Mouse (Mus musculus) kidney, embryonic 16.5 days (tissue): ENCODE data around the gene Pnmt. TPM values are rescaled to one million over a fixed set of nuclear protein-coding genes. Genes with fewer than 3 reads are reported as not detected.

Experiments
- ATAC-seq: fragments of 200-750 bp; cut with Nextera tagmentation; 2 replicates; pipeline ENCODE4 v1.8.0; 2017; ENCODE audit warnings: moderate TSS enrichment; ENCODE audit not compliant: low FRiP score, low TSS enrichment
- H3K27ac ChIP-seq: fragments of 300-500 bp; sonication (generic); 2 replicates; pipeline ENCODE4 v1.5.1; 2014; ENCODE audit warnings: low read length
- H3K27me3 ChIP-seq: fragments of 300-500 bp; sonication (generic); 2 replicates; pipeline ENCODE4 v1.6.1; 2014; ENCODE audit warnings: low read length, control low read depth, mixed read lengths; ENCODE audit not compliant: insufficient read depth
- H3K36me3 ChIP-seq: fragments of 300-500 bp; sonication (generic); 2 replicates; pipeline ENCODE4 v1.6.1; 2014; ENCODE audit warnings: low read length, control low read depth, mixed read lengths; ENCODE audit not compliant: insufficient read depth
- H3K4me1 ChIP-seq: fragments of 300-500 bp; sonication (generic); 2 replicates; pipeline ENCODE4 v1.6.1; 2014; ENCODE audit warnings: low read length, control low read depth, mixed read lengths; ENCODE audit not compliant: insufficient read depth
- H3K4me2 ChIP-seq: fragments of 300-500 bp; sonication (generic); replicated peaks from 2 replicates; pipeline ENCODE4 v1.6.1; 2014; ENCODE audit warnings: low read depth, low read length
- H3K4me3 ChIP-seq: fragments of 300-500 bp; sonication (generic); 2 replicates; pipeline ENCODE4 v1.5.1; 2014; ENCODE audit warnings: mild to moderate bottlenecking, low read length
- H3K9ac ChIP-seq: fragments of 300-500 bp; sonication (generic); replicated peaks from 2 replicates; pipeline ENCODE4 v1.6.1; 2014; ENCODE audit warnings: low read length
- H3K9me3 ChIP-seq: fragments of 300-500 bp; sonication (generic); 2 replicates; pipeline ENCODE4 v1.6.1; 2016; ENCODE audit warnings: low read length, control low read depth
- WGBS: fragments of 180-500 bp; shearing (Covaris S2); extraction: QIAGEN DNeasy Blood & Tissue Kit; methylation state at CpG from one replicate; pipeline ENCODE4 v1.1.7; 2014; 5-methylcytosine and 5-hydroxymethylcytosine counted together
- polyA plus RNA-seq: library from polyadenylated mRNA; unstranded; fragments of >200 nt; fragmentation: Nextera tagmentation; extraction: Ambion mirVana; gene quantifications from 2 replicates; pipeline ENCODE4 v1.2.1, GENCODE M21; 2015

Gene Pnmt
- polyA plus RNA-seq, 1 experiment from 2014 or later: 2.5 TPM

GRCm38 (mm10) chr11:98409341-98409822 lies 23.1 kb downstream of the Pnmt start:
- H3K36me3 ChIP-seq: no peaks in the 10 kb centered on the region
- peak overlapping the region; percentile 50 for H3K4me2 ChIP-seq
- peak overlapping the region; percentile 55 for H3K9ac ChIP-seq
- no peaks in the 10 kb centered on the region for H3K27me3 ChIP-seq
- peak; percentile 71 for ATAC-seq
- WGBS: 0% methylated on average over 10 of the region's 10 CpGs
- H3K4me1 ChIP-seq: peaks cover 38% of the 10 kb centered on the region
- peak overlapping the region; percentile 94 for H3K27ac ChIP-seq
- peak overlapping the region; percentile 15 for H3K4me3 ChIP-seq
- H3K9me3 ChIP-seq: no peaks in the 10 kb centered on the region

GRCm38 (mm10) chr11:98412273-98412796 lies 26.1 kb downstream of the Pnmt start, which contains the start of gene Erbb2:
TSS of gene Erbb2 (plus strand) at chr11:98412470.
- Histone ChIP-seq H3K36me3 (no peaks in the 10 kb centered on the region), H3K4me3 (peak within 1 kb of the TSS; percentile 98), H3K9ac (peak within 1 kb of the TSS; percentile 97), H3K27ac (peak within 1 kb of the TSS; percentile 98), H3K4me2 (peak within 1 kb of the TSS; percentile 82), H3K9me3 (no peaks in the 10 kb centered on the region), H3K4me1 (peaks cover 62% of the 10 kb centered on the region), H3K27me3 (no peaks in the 10 kb centered on the region)
- peak; percentile 87 for ATAC-seq
- WGBS: 1% methylated on average over 38 of the region's 49 CpGs

- no peaks in the 10 kb centered on the region for H3K9me3 ChIP-seq
- ATAC-seq: peak; percentile 36
- H3K4me2 ChIP-seq: peak overlapping the region; percentile 82
- H3K4me1 ChIP-seq: peaks cover 65% of the 10 kb centered on the region
- no peaks in the 10 kb centered on the region for H3K27me3 ChIP-seq
- under 1% methylated on average over 40 of the region's 40 CpGs for WGBS
- peak overlapping the region; percentile 98 for H3K4me3 ChIP-seq
- peak overlapping the region; percentile 98 for H3K27ac ChIP-seq
- no peaks in the 10 kb centered on the region for H3K36me3 ChIP-seq
- H3K9ac ChIP-seq: peak overlapping the region; percentile 97
Measured at GRCm38 (mm10) chr11:98412797-98413301, 26.6 kb downstream of the Pnmt start.

GRCm38 (mm10) chr11:98413731-98414130 lies 27.5 kb downstream of the Pnmt start:
- H3K4me1 ChIP-seq: peaks cover 70% of the 10 kb centered on the region
- no peak for ATAC-seq
- H3K9me3 ChIP-seq: no peaks in the 10 kb centered on the region
- H3K4me3 ChIP-seq: peak overlapping the region; percentile 98
- no peaks in the 10 kb centered on the region for H3K27me3 ChIP-seq
- H3K36me3 ChIP-seq: no peaks in the 10 kb centered on the region
- WGBS: 9% methylated on average over 7 of the region's 7 CpGs
- peak overlapping the region; percentile 82 for H3K4me2 ChIP-seq
- peak overlapping the region; percentile 28 for H3K27ac ChIP-seq
- peak overlapping the region; percentile 97 for H3K9ac ChIP-seq

GRCm38 (mm10) chr11:98414162-98414561 lies 27.9 kb downstream of the Pnmt start:
- Histone ChIP-seq H3K4me2 (peak overlapping the region; percentile 82), H3K9me3 (no peaks in the 10 kb centered on the region), H3K27ac (no peak overlapping the region), H3K27me3 (no peaks in the 10 kb centered on the region), H3K4me3 (peak overlapping the region; percentile 98), H3K36me3 (no peaks in the 10 kb centered on the region), H3K9ac (peak overlapping the region; percentile 97), H3K4me1 (peaks cover 70% of the 10 kb centered on the region)
- WGBS: 40% methylated on average over 2 of the region's 2 CpGs
- ATAC-seq: no peak

- peaks cover 59% of the 10 kb centered on the region for H3K4me1 ChIP-seq
- WGBS: 84% methylated on average over 1 of the region's 1 CpGs
Measured at GRCm38 (mm10) chr11:98417074-98417473, 30.8 kb downstream of the Pnmt start.

GRCm38 (mm10) chr11:98418273-98418672 lies 32.0 kb downstream of the Pnmt start:
- 71% methylated on average over 6 of the region's 6 CpGs for WGBS
- Histone ChIP-seq H3K9me3 (no peaks in the 10 kb centered on the region), H3K27me3 (no peaks in the 10 kb centered on the region), H3K4me2 (no peak overlapping the region), H3K4me3 (no peak overlapping the region), H3K4me1 (peaks cover 58% of the 10 kb centered on the region), H3K9ac (no peak overlapping the region), H3K36me3 (peaks cover 16% of the 10 kb centered on the region), H3K27ac (no peak overlapping the region)
- ATAC-seq: no peak

More at GRCm38 (mm10) chr11:98417074-98417473, 30.8 kb downstream of the Pnmt start:
- no peaks in the 10 kb centered on the region for H3K9me3 ChIP-seq
- H3K9ac ChIP-seq: no peak overlapping the region
- ATAC-seq: no peak
- no peak overlapping the region for H3K4me3 ChIP-seq
- H3K36me3 ChIP-seq: peaks cover 7% of the 10 kb centered on the region; the same call in 1 of the 2 replicates
- H3K27ac ChIP-seq: no peak overlapping the region
- no peaks in the 10 kb centered on the region for H3K27me3 ChIP-seq
- no peak overlapping the region for H3K4me2 ChIP-seq

GRCm38 (mm10) chr11:98418939-98419547 lies 32.8 kb downstream of the Pnmt start:
- H3K9ac ChIP-seq: no peak overlapping the region

GRCm38 (mm10) chr11:98426592-98426991 lies 40.3 kb downstream of the Pnmt start:
- Histone ChIP-seq H3K9me3 (no peaks in the 10 kb centered on the region), H3K4me1 (no peaks in the 10 kb centered on the region), H3K27me3 (no peaks in the 10 kb centered on the region), H3K4me2 (no peak overlapping the region), H3K36me3 (peaks cover 73% of the 10 kb centered on the region), H3K4me3 (no peak overlapping the region), H3K9ac (no peak overlapping the region), H3K27ac (no peak overlapping the region)
- ATAC-seq: no peak
- 93% methylated on average over 7 of the region's 7 CpGs for WGBS

More at GRCm38 (mm10) chr11:98418939-98419547, 32.8 kb downstream of the Pnmt start:
- Histone ChIP-seq H3K4me1 (peaks cover 51% of the 10 kb centered on the region), H3K4me2 (no peak overlapping the region), H3K9me3 (no peaks in the 10 kb centered on the region), H3K27ac (no peak overlapping the region), H3K4me3 (no peak overlapping the region), H3K36me3 (peaks cover 22% of the 10 kb centered on the region), H3K27me3 (no peaks in the 10 kb centered on the region)
- WGBS: 72% methylated on average over 10 of the region's 10 CpGs
- no peak for ATAC-seq

- Histone ChIP-seq H3K4me2 (no peak overlapping the region), H3K27me3 (no peaks in the 10 kb centered on the region), H3K4me3 (no peak overlapping the region), H3K9me3 (no peaks in the 10 kb centered on the region), H3K27ac (no peak overlapping the region), H3K36me3 (peaks cover 80% of the 10 kb centered on the region), H3K4me1 (no peaks in the 10 kb centered on the region), H3K9ac (no peak overlapping the region)
- ATAC-seq: no peak
- WGBS: 88% methylated on average over 5 of the region's 5 CpGs
Measured at GRCm38 (mm10) chr11:98428436-98428835, 42.2 kb downstream of the Pnmt start.
